Mouse (Mus musculus) hindbrain, postnatal 0 days (tissue): ENCODE measurements at regions not wholly inside any gene's neighbourhood (a gene's known extent, or its start where the extent isn't known, plus 50 kb on each side); places are given as distances from the start of the nearest gene placed in this dataset.

Source experiments
- ATAC-seq: fragments of 200-750 bp; cut with Nextera tagmentation; 2 replicates; pipeline ENCODE4 v1.8.0; 2017; ENCODE audit warnings: mild to moderate bottlenecking, moderate TSS enrichment, moderate library complexity
- DNase-seq: peaks from one replicate; pipeline ENCODE4 v3.0.0-alpha.2; 2015; ENCODE audit warnings: low spot score
- H3K27ac ChIP-seq: fragments of 300-500 bp; sonication (generic); 2 replicates; pipeline ENCODE4 v1.5.1; 2014; ENCODE audit warnings: mild to moderate bottlenecking
- H3K27me3 ChIP-seq: fragments of 300-500 bp; sonication (generic); 2 replicates; pipeline ENCODE4 v1.6.1; 2014; ENCODE audit warnings: low read length, mixed read lengths; ENCODE audit not compliant: insufficient read depth
- H3K36me3 ChIP-seq: fragments of 300-500 bp; sonication (generic); 2 replicates; pipeline ENCODE4 v1.6.1; 2014; ENCODE audit warnings: low read length, mixed read lengths; ENCODE audit not compliant: insufficient read depth
- H3K4me1 ChIP-seq: fragments of 300-500 bp; sonication (generic); 2 replicates; pipeline ENCODE4 v1.6.1; 2014; ENCODE audit warnings: antibody characterized with exemption, low read length, mixed read lengths; ENCODE audit not compliant: insufficient read depth
- H3K4me2 ChIP-seq: fragments of 300-500 bp; sonication (generic); 2 replicates; pipeline ENCODE4 v1.6.1; 2014; ENCODE audit warnings: low read depth, mild to moderate bottlenecking, low read length, moderate library complexity, mixed read lengths
- H3K4me3 ChIP-seq: fragments of 300-500 bp; sonication (generic); 2 replicates; pipeline ENCODE4 v1.5.1; 2014; ENCODE audit warnings: low read length
- H3K9ac ChIP-seq: fragments of 300-500 bp; sonication (generic); replicated peaks from 2 replicates; pipeline ENCODE4 v1.6.1; 2014; ENCODE audit warnings: mild to moderate bottlenecking, low read length, moderate library complexity, mixed read lengths
- H3K9me3 ChIP-seq: fragments of 300-500 bp; sonication (generic); 2 replicates; pipeline ENCODE4 v1.6.1; 2016; ENCODE audit warnings: low read length, mixed read lengths
- CTCF ChIP-seq: IDR thresholded peaks from 2 replicates; pipeline ENCODE4 v1.5.1; 2016; ENCODE audit warnings: antibody characterized with exemption, control low read depth, low read depth
- WGBS: fragments of 180-500 bp; shearing (Covaris S2); extraction: QIAGEN DNeasy Blood & Tissue Kit; methylation state at CpG from one replicate; pipeline ENCODE4 v1.1.7; 2014; 5-methylcytosine and 5-hydroxymethylcytosine counted together

- TF ChIP-seq CTCF, result no peak
- H3K9ac ChIP-seq, result no peak overlapping the region
- ATAC-seq (no peak), DNase-seq (no peak)
- 78% methylated on average over 3 of the region's 3 CpGs for WGBS
- no peaks in the 10 kb centered on the region for H3K9me3 ChIP-seq
- H3K27ac ChIP-seq, result no peak overlapping the region
- H3K4me3 ChIP-seq, result no peak overlapping the region
- no peaks in the 10 kb centered on the region for H3K4me1 ChIP-seq
- H3K4me2 ChIP-seq, result no peak overlapping the region
- no peaks in the 10 kb centered on the region for H3K36me3 ChIP-seq
- H3K27me3 ChIP-seq, result no peaks in the 10 kb centered on the region
Measured at GRCm38 (mm10) chr1:71944531-71944930, 267.6 kb downstream of the Mreg start.

DNA sequence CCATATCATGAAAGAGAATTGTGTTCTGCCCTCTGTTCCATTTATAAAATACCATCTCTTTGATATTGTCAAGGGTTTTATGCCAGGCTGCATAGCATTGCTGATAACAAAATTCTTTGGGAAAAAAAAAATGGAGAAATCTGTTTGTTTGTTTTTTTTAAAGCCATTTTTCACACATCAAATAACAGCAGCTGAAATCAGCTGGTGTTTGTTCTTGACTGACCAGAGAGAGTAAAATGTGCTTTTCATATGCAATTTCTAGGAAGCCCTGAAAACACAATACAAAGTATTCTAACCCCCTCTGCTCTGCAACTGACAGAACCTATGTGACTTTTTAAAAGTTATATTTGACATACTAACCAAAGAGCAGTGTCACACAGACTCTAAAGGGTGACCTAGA, 270.0 kb downstream of the Mreg start:
- no peak for DNase-seq
- Histone ChIP-seq H3K27ac (no peak overlapping the region), H3K4me2 (no peak overlapping the region), H3K4me3 (no peak overlapping the region), H3K9me3 (no peaks in the 10 kb centered on the region), H3K9ac (no peak overlapping the region), H3K4me1 (no peaks in the 10 kb centered on the region), H3K27me3 (no peaks in the 10 kb centered on the region), H3K36me3 (no peaks in the 10 kb centered on the region)
- ATAC-seq, result no peak
- TF ChIP-seq CTCF, result no peak

- TF ChIP-seq CTCF, result no peak
- 57% methylated on average over 4 of the region's 4 CpGs for WGBS
- Histone ChIP-seq H3K4me2 (no peak overlapping the region), H3K27ac (no peak overlapping the region), H3K36me3 (no peaks in the 10 kb centered on the region), H3K27me3 (no peaks in the 10 kb centered on the region), H3K9ac (no peak overlapping the region), H3K4me1 (no peaks in the 10 kb centered on the region), H3K4me3 (no peak overlapping the region), H3K9me3 (no peaks in the 10 kb centered on the region)
- ATAC-seq (no peak), DNase-seq (no peak)
Measured at GRCm38 (mm10) chr1:71941688-71942087, 270.4 kb downstream of the Mreg start.

- no peak overlapping the region for H3K4me3 ChIP-seq
- no peak overlapping the region for H3K27ac ChIP-seq
- no peak for ATAC-seq
- H3K4me1 ChIP-seq, result no peaks in the 10 kb centered on the region
- no peak for TF ChIP-seq CTCF
- no peaks in the 10 kb centered on the region for H3K27me3 ChIP-seq
- no peak overlapping the region for H3K9ac ChIP-seq
- H3K36me3 ChIP-seq, result no peaks in the 10 kb centered on the region
- 26% methylated on average over 4 of the region's 4 CpGs for WGBS
- no peak for DNase-seq
- H3K9me3 ChIP-seq, result no peaks in the 10 kb centered on the region
- no peak overlapping the region for H3K4me2 ChIP-seq
Measured at GRCm38 (mm10) chr1:71940900-71941299, 271.2 kb downstream of the Mreg start.

DNA sequence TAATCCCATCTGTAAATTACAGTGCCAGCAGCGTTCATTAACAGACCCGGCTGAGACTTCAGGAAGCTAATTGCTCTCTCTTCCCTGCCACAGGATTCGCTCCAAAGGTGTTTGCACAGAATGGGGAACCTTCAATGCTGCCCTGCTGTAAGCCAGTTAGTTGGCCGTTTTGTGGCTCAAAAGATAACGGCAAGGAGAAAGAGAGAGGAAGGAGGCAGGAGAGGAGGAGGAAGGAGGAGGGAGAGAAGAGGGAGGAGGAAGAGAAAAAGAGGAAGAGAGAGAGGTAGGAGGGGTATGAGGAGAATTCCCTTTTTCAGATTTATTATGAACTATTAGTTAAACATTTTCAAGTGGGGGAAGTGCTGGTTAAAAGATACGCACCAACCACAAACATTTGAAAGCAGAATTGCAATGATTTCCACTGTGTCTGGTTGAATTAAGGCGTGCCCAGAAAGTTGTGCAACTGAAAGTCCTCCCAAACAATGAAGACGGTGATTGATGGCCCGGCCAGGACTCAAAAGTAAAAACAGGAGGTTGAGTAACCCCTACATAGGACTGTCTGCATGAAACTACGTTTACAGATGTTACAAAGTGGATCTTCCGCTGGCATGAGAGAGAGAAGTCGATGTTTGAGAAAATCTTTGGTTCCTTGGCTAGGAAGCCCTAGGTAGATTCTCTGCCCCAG, 273.6 kb downstream of the Mreg start:
- TF ChIP-seq CTCF, result no peak
- no peak overlapping the region for H3K27ac ChIP-seq
- no peaks in the 10 kb centered on the region for H3K9me3 ChIP-seq
- no peak for DNase-seq
- no peaks in the 10 kb centered on the region for H3K27me3 ChIP-seq
- no peak overlapping the region for H3K4me3 ChIP-seq
- no peaks in the 10 kb centered on the region for H3K36me3 ChIP-seq
- no peak for ATAC-seq
- H3K4me1 ChIP-seq, result no peaks in the 10 kb centered on the region
- H3K9ac ChIP-seq, result no peak overlapping the region
- no peak overlapping the region for H3K4me2 ChIP-seq
- WGBS, result 63% methylated on average over 12 of the region's 12 CpGs

GRCm38 (mm10) chr1:71937922-71938321, 274.2 kb downstream of the Mreg start:
- ATAC-seq, result no peak
- H3K9me3 ChIP-seq, result no peaks in the 10 kb centered on the region
- TF ChIP-seq CTCF, result no peak
- WGBS, result 70% methylated on average over 8 of the region's 8 CpGs
- no peak overlapping the region for H3K4me3 ChIP-seq
- H3K27ac ChIP-seq, result no peak overlapping the region
- H3K4me2 ChIP-seq, result no peak overlapping the region
- no peak for DNase-seq
- H3K36me3 ChIP-seq, result no peaks in the 10 kb centered on the region
- H3K4me1 ChIP-seq, result no peaks in the 10 kb centered on the region
- H3K9ac ChIP-seq, result no peak overlapping the region
- H3K27me3 ChIP-seq, result no peaks in the 10 kb centered on the region

DNA sequence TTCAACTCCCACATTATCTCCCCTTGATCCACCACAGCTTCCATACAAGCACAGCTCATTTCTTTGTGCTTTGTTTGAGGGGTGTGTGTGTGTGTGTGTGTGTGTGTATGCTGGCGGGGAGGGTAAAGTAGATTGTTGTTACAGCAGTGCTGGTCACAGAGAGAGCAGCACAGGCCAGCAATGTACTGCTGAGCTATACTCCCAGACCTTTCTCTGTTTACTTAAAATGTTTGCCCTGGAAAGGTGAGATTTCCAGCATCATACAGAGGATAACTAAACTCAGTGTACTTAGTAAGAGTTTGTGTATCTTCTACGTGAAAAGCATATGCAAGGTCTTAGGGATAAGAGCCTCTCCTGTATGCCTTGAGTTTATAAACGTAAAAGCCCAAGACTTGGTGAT, 274.9 kb downstream of the Mreg start:
- Histone ChIP-seq H3K27me3 (no peaks in the 10 kb centered on the region), H3K9me3 (no peaks in the 10 kb centered on the region), H3K4me1 (no peaks in the 10 kb centered on the region), H3K36me3 (no peaks in the 10 kb centered on the region), H3K9ac (no peak overlapping the region), H3K4me3 (no peak overlapping the region), H3K27ac (no peak overlapping the region), H3K4me2 (no peak overlapping the region)
- WGBS, result 85% methylated on average over 3 of the region's 3 CpGs
- no peak for ATAC-seq
- DNase-seq, result no peak
- TF ChIP-seq CTCF, result no peak
